Mouse (Mus musculus) splenic B cell, adult 2 months (primary cell): ENCODE results near the gene Ttll8.

Experiments
- DNase-seq: peaks from one replicate; pipeline ENCODE4 v3.0.0-alpha.2; 2011; ENCODE audit warnings: low read depth, low spot score
- H3K27me3 ChIP-seq: 2 replicates; pipeline ENCODE4 v1.6.1; 2012; ENCODE audit warnings: mild to moderate bottlenecking, low read length, moderate library complexity, mixed read lengths; ENCODE audit not compliant: control insufficient read depth, poor library complexity, insufficient read depth, severe bottlenecking
- H3K36me3 ChIP-seq: 2 replicates; pipeline ENCODE4 v1.6.1; 2012; ENCODE audit warnings: mild to moderate bottlenecking, low read length, moderate library complexity, mixed read lengths; ENCODE audit not compliant: control insufficient read depth, poor library complexity, insufficient read depth, severe bottlenecking

Gene Ttll8

GRCm38 (mm10) chr15:88903086-88903485 lies 51.1 kb downstream of the Ttll8 start:
- H3K27me3 ChIP-seq, result no peaks in the 10 kb centered on the region
- H3K36me3 ChIP-seq, result no peaks in the 10 kb centered on the region
- DNase-seq, result no peak

GRCm38 (mm10) chr15:88902200-88902875 lies 51.9 kb downstream of the Ttll8 start:
- Histone ChIP-seq H3K36me3 (no peaks in the 10 kb centered on the region), H3K27me3 (no peaks in the 10 kb centered on the region)
- DNase-seq, result no peak

- DNase-seq, result no peak
- H3K36me3 ChIP-seq, result no peaks in the 10 kb centered on the region
- H3K27me3 ChIP-seq, result no peaks in the 10 kb centered on the region
These were observed 57.8 kb downstream of the Ttll8 start for GRCm38 (mm10) chr15:88896341-88896980.

GRCm38 (mm10) chr15:88895891-88896290 lies 58.3 kb downstream of the Ttll8 start:
- H3K36me3 ChIP-seq, result no peaks in the 10 kb centered on the region
- no peak for DNase-seq
- H3K27me3 ChIP-seq, result no peaks in the 10 kb centered on the region

GRCm38 (mm10) chr15:88895119-88895518 lies 59.1 kb downstream of the Ttll8 start:
- Histone ChIP-seq H3K36me3 (no peaks in the 10 kb centered on the region), H3K27me3 (no peaks in the 10 kb centered on the region)
- DNase-seq, result no peak

- Histone ChIP-seq H3K36me3 (no peaks in the 10 kb centered on the region), H3K27me3 (no peaks in the 10 kb centered on the region)
- no peak for DNase-seq
These were observed 61.3 kb downstream of the Ttll8 start for GRCm38 (mm10) chr15:88892876-88893275.

- Histone ChIP-seq H3K27me3 (no peaks in the 10 kb centered on the region), H3K36me3 (no peaks in the 10 kb centered on the region)
- DNase-seq, result no peak
These were observed 62.0 kb downstream of the Ttll8 start for GRCm38 (mm10) chr15:88892252-88892651.

- no peak for DNase-seq
- Histone ChIP-seq H3K27me3 (no peaks in the 10 kb centered on the region), H3K36me3 (no peaks in the 10 kb centered on the region)
These were observed 62.6 kb downstream of the Ttll8 start for GRCm38 (mm10) chr15:88891676-88892040.

- no peaks in the 10 kb centered on the region for H3K36me3 ChIP-seq
- H3K27me3 ChIP-seq, result no peaks in the 10 kb centered on the region
- peak; percentile 67 for DNase-seq
These were observed 63.2 kb downstream of the Ttll8 start for GRCm38 (mm10) chr15:88890751-88891675.

- no peak for DNase-seq
- H3K27me3 ChIP-seq, result no peaks in the 10 kb centered on the region
These were observed 64.2 kb downstream of the Ttll8 start for GRCm38 (mm10) chr15:88889994-88890393.

GRCm38 (mm10) chr15:88889032-88889431 lies 65.2 kb downstream of the Ttll8 start:
- Histone ChIP-seq H3K27me3 (no peaks in the 10 kb centered on the region), H3K36me3 (no peaks in the 10 kb centered on the region)
- DNase-seq, result no peak

More at GRCm38 (mm10) chr15:88889994-88890393, 64.2 kb downstream of the Ttll8 start:
- H3K36me3 ChIP-seq, result no peaks in the 10 kb centered on the region

- DNase-seq, result no peak
- no peaks in the 10 kb centered on the region for H3K36me3 ChIP-seq
- no peaks in the 10 kb centered on the region for H3K27me3 ChIP-seq
These were observed 68.8 kb downstream of the Ttll8 start for GRCm38 (mm10) chr15:88885376-88885775.

GRCm38 (mm10) chr15:88883342-88883741 lies 70.9 kb downstream of the Ttll8 start:
- Histone ChIP-seq H3K27me3 (no peaks in the 10 kb centered on the region), H3K36me3 (no peaks in the 10 kb centered on the region)
- no peak for DNase-seq

- no peak for DNase-seq
- Histone ChIP-seq H3K36me3 (no peaks in the 10 kb centered on the region), H3K27me3 (no peaks in the 10 kb centered on the region)
These were observed 71.4 kb downstream of the Ttll8 start for GRCm38 (mm10) chr15:88882851-88883250.
